8 mouse cellular contexts compared by ENCODE assay signal in genomic region chr9:20743946-20744738, GRCm38 (mm10). TPM values are rescaled to one million over a fixed set of nuclear protein-coding genes. Genes with fewer than 3 reads are reported as not detected.
DNase-seq lines count a peak whose midpoint lies in the region; ATAC-seq and TF ChIP-seq lines count a peak whose summit lies in the region.

No protein-coding gene starts in this region.

- H3K4me1 ChIP-seq in kidney, embryonic 16.5 days (ENCODE audit: insufficient read depth, low read length) = peaks cover 17% of the 10 kb centered on the region
- H3K4me1 ChIP-seq in CH12.LX (ENCODE audit: control insufficient read depth in 1 of 2, insufficient read depth in 2 of 2) = peaks cover 0 to 4% of the 10 kb centered on the region in 2 experiments; a peak in 1 of 4 replicates
- H3K4me1 ChIP-seq in hindbrain, embryonic 13.5 days (replicated peaks) = peaks cover 43% of the 10 kb centered on the region
- peaks cover 21% of the 10 kb centered on the region for H3K4me1 ChIP-seq in neural tube, embryonic 12.5 days

- dilution Hi-C loops in CH12.LX (cut with MboI; ENCODE audit: extremely low pct_ligation_motif_present, extremely low pct_unique_long_range_greater_than_20kb, low sequenced_read_pairs) = no loop called here

- 11% methylated on average over 22 of the region's 22 CpGs for WGBS in kidney, embryonic 16.5 days
- WGBS in hindbrain, embryonic 13.5 days = 13% methylated on average over 22 of the region's 22 CpGs
- 7% methylated on average over 22 of the region's 22 CpGs for WGBS in neural tube, embryonic 12.5 days

- peak; percentile 35 for TF ChIP-seq RAD21 in CH12.LX (IDR thresholded peaks at IDR 0.05; ENCODE audit: low read depth, low read length)

- H3K36me3 ChIP-seq in kidney, embryonic 16.5 days (ENCODE audit: insufficient read depth, low read length) = no peaks in the 10 kb centered on the region
- no peaks in the 10 kb centered on the region for H3K36me3 ChIP-seq in CH12.LX (replicated peaks in 1 of 2; ENCODE audit: control insufficient read depth in 1 of 2, insufficient read depth in 1 of 2, low read length in 1 of 2)
- no peaks in the 10 kb centered on the region for H3K36me3 ChIP-seq in hindbrain, embryonic 13.5 days
- no peaks in the 10 kb centered on the region for H3K36me3 ChIP-seq in neural tube, embryonic 12.5 days

- no peak for TF ChIP-seq POLR2A in CH12.LX (IDR thresholded peaks at IDR 0.05; ENCODE audit: low read depth, low read length)

- H3K27me3 ChIP-seq in kidney, embryonic 16.5 days (ENCODE audit: insufficient read depth, low read length) = peaks cover 48% of the 10 kb centered on the region
- peaks cover 87% of the 10 kb centered on the region for H3K27me3 ChIP-seq in CH12.LX (replicated peaks)
- peaks cover 40% of the 10 kb centered on the region for H3K27me3 ChIP-seq in hindbrain, embryonic 13.5 days
- H3K27me3 ChIP-seq in neural tube, embryonic 12.5 days (replicated peaks) = peaks cover 30% of the 10 kb centered on the region

- TF ChIP-seq EP300 in CH12.LX (IDR thresholded peaks at IDR 0.05; ENCODE audit: low read length) = no peak

- H3K4me3 ChIP-seq in kidney, embryonic 16.5 days (ENCODE audit: low read length) = no peak overlapping the region
- no peak overlapping the region for H3K4me3 ChIP-seq in CH12.LX (replicated peaks in 1 of 3; ENCODE audit: low read depth in 2 of 3, low read length in 2 of 3, poor library complexity in 1 of 3)
- peak overlapping the region; percentile 71 for H3K4me3 ChIP-seq in hindbrain, embryonic 13.5 days
- H3K4me3 ChIP-seq in neural tube, embryonic 12.5 days = peak overlapping the region; percentile 7; the same call in 1 of the 2 replicates

- peak; percentile 25 for DNase-seq in kidney, adult 9 months
- DNase-seq in CH12.LX (ENCODE audit: extremely low read depth) = no peak
- peak; percentile 73 for DNase-seq in ZHBTc4 (ENCODE audit: low read depth, low spot score)
- DNase-seq in urinary bladder, postnatal 4 days (ENCODE audit: low spot score in 2 of 2) = no peak
- no peak for DNase-seq in kidney, postnatal 25 days

- H3K27ac ChIP-seq in kidney, embryonic 16.5 days (ENCODE audit: low read length) = no peak overlapping the region
- H3K27ac ChIP-seq in CH12.LX (ENCODE audit: insufficient read depth, low read depth) = no peak overlapping the region
- no peak overlapping the region for H3K27ac ChIP-seq in hindbrain, embryonic 13.5 days
- H3K27ac ChIP-seq in neural tube, embryonic 12.5 days = no peak overlapping the region

- H3K4me2 ChIP-seq in kidney, embryonic 16.5 days (replicated peaks; ENCODE audit: low read depth, low read length) = no peak overlapping the region
- no peak overlapping the region for H3K4me2 ChIP-seq in CH12.LX (ENCODE audit: insufficient read depth, low read depth, poor library complexity, severe bottlenecking)
- H3K4me2 ChIP-seq in hindbrain, embryonic 13.5 days = peak overlapping the region; percentile 78
- H3K4me2 ChIP-seq in neural tube, embryonic 12.5 days (replicated peaks) = peak overlapping the region; percentile 87

- no peak for ATAC-seq in kidney, embryonic 16.5 days (ENCODE audit: low FRiP score, low TSS enrichment)
- no peak for ATAC-seq in hindbrain, embryonic 13.5 days (ENCODE audit: low FRiP score)
- ATAC-seq in neural tube, embryonic 12.5 days (ENCODE audit: low FRiP score, low read depth) = no peak

- no peaks in the 10 kb centered on the region for H3K9me3 ChIP-seq in kidney, embryonic 16.5 days (ENCODE audit: low read length)
- H3K9me3 ChIP-seq in CH12.LX (replicated peaks; ENCODE audit: low read length) = peaks cover 6% of the 10 kb centered on the region
- H3K9me3 ChIP-seq in hindbrain, embryonic 13.5 days = no peaks in the 10 kb centered on the region
- no peaks in the 10 kb centered on the region for H3K9me3 ChIP-seq in neural tube, embryonic 12.5 days

- TF ChIP-seq CTCF in CH12.LX (conservative IDR thresholded peaks at IDR 0.05 in 1 of 2, IDR thresholded peaks at IDR 0.05 in 1 of 2; ENCODE audit: low read depth in 2 of 2, low read length in 2 of 2) = peak in 1 of 2 experiments; percentile 70; a peak in 3 of 4 replicates

- no peak overlapping the region for H3K9ac ChIP-seq in kidney, embryonic 16.5 days (replicated peaks; ENCODE audit: low read length)
- H3K9ac ChIP-seq in CH12.LX (ENCODE audit: insufficient read depth, low read depth) = no peak overlapping the region
- H3K9ac ChIP-seq in hindbrain, embryonic 13.5 days = peak overlapping the region; percentile 87
- no peak overlapping the region for H3K9ac ChIP-seq in neural tube, embryonic 12.5 days

- in situ Hi-C loops in CH12.LX (cut with MboI; ENCODE audit: low pct_ligation_motif_present, low pct_unique_long_range_greater_than_20kb, low sequenced_read_pairs) = loop anchor here (5.0 kb wide), 1 partner anchor 88 kb away; no protein-coding TSS in a partner anchor

- H3K79me2 ChIP-seq in CH12.LX (replicated peaks; ENCODE audit: control insufficient read depth, extremely low read depth, insufficient read depth, poor library complexity, severe bottlenecking) = no peaks in the 10 kb centered on the region

TF ChIP-seq in CH12.LX, 34 proteins besides CTCF, POLR2A, EP300 and RAD21:
- TF ChIP-seq HCFC1 (IDR thresholded peaks at IDR 0.05; ENCODE audit: low read depth, low read length) = no peak
- peak; percentile 31 for TF ChIP-seq SMC3 (IDR thresholded peaks at IDR 0.05; ENCODE audit: low read depth, low read length)
- TF ChIP-seq ZNF384 (IDR thresholded peaks at IDR 0.05; ENCODE audit: low read depth, low read length) = peak; percentile 77
TF ChIP-seq in CH12.LX: peak in this region for 2.

RNA-seq across cellular contexts. Expression of gene Olfm2, which starts 2.0 kb away (rescaled TPM):
- 6.5 and 6.6 TPM in 2 replicates for polyA plus RNA-seq in kidney, embryonic 16.5 days (2015; fragmentation: Nextera tagmentation; extraction: Ambion mirVana)
- 0.08 TPM in 1 of 2 replicates, not detected in the other for total RNA-seq in CH12.LX (2012; rRNA removed)
- total RNA-seq in CH12.LX (2014; rRNA removed) = not detected in 2 replicates
- polyA plus RNA-seq in CH12.LX (2012; ENCODE audit: insufficient read length, low read depth) = 0.14 and 0.47 TPM in 2 replicates
- 133 and 145 TPM in 2 replicates for polyA plus RNA-seq in hindbrain, embryonic 13.5 days (2015; fragmentation: Nextera tagmentation; extraction: Ambion mirVana)
- 89.8 and 93.4 TPM in 2 replicates for polyA plus RNA-seq in neural tube, embryonic 12.5 days (2016; fragmentation: Nextera tagmentation; extraction: Ambion mirVana)

Comparison
In these comparisons a context has a peak if more than half of its experiments do, and no peak if none do; other contexts are left out.
1. DNase-seq: peak in kidney, adult 9 months (single experiment) and ZHBTc4 (single experiment); none in CH12.LX (single experiment), urinary bladder, postnatal 4 days (0 of 2) and kidney, postnatal 25 days (0 of 2).
2. H3K4me2 ChIP-seq: peak in hindbrain, embryonic 13.5 days (single experiment) and neural tube, embryonic 12.5 days (single experiment); none in kidney, embryonic 16.5 days (single experiment) and CH12.LX (single experiment).
3. H3K4me3 ChIP-seq: peak in hindbrain, embryonic 13.5 days (single experiment) and neural tube, embryonic 12.5 days (single experiment); none in kidney, embryonic 16.5 days (single experiment) and CH12.LX (0 of 3).
4. RNA of gene Olfm2, which starts 2.0 kb away (polyA plus RNA-seq): 133 to 145 TPM in hindbrain, embryonic 13.5 days and 89.8 to 93.4 TPM in neural tube, embryonic 12.5 days; 6.5 to 6.6 TPM in kidney, embryonic 16.5 days and 0.14 to 0.47 TPM in CH12.LX; every median in the first group is over 10 times any median in the second.